Mouse (Mus musculus): Measurements from ENCODE around the gene C3. TPM values are rescaled to one million over a fixed set of nuclear protein-coding genes. Genes with fewer than 3 reads are reported as not detected.

Gene C3
- polyA plus RNA-seq, 1 experiment from 2014 or later, result 369 TPM

GRCm38 (mm10) chr17:57234254-57234928 is 6.5 kb upstream of the C3 start:
- peak overlapping the region; percentile 67 for H3K27ac ChIP-seq (replicated peaks)
- H3K9ac ChIP-seq, result no peak overlapping the region; the same call in 1 of the 2 replicates

GRCm38 (mm10) chr17:57233038-57233437 is 5.1 kb upstream of the C3 start:
- peak; percentile 70 for ATAC-seq (ENCODE audit: insufficient read depth)
- 51% methylated on average over 7 of the region's 7 CpGs for WGBS (ENCODE audit: insufficient replicate concordance)
- Histone ChIP-seq H3K27ac (replicated peaks) (peak overlapping the region; percentile 67), H3K4me2 (peak overlapping the region; percentile 23; the same call in 1 of the 2 replicates), H3K9ac (no peak overlapping the region), H3K36me3 (replicated peaks) (peaks cover 37% of the 10 kb centered on the region), H3K4me1 (replicated peaks) (peaks cover 27% of the 10 kb centered on the region), H3K27me3 (no peaks in the 10 kb centered on the region), H3K4me3 (replicated peaks) (peak overlapping the region; percentile 49), H3K9me3 (replicated peaks) (no peaks in the 10 kb centered on the region)

More at GRCm38 (mm10) chr17:57234254-57234928, 6.5 kb upstream of the C3 start:
- Histone ChIP-seq H3K4me3 (replicated peaks) (peak overlapping the region; percentile 49), H3K4me2 (peak overlapping the region; percentile 51), H3K36me3 (replicated peaks) (peaks cover 41% of the 10 kb centered on the region), H3K9me3 (replicated peaks) (no peaks in the 10 kb centered on the region), H3K4me1 (replicated peaks) (peaks cover 20% of the 10 kb centered on the region), H3K27me3 (no peaks in the 10 kb centered on the region)
- 61% methylated on average over 12 of the region's 12 CpGs for WGBS (ENCODE audit: insufficient replicate concordance)
- ATAC-seq (ENCODE audit: insufficient read depth), result no peak

GRCm38 (mm10) chr17:57232200-57232599 is 4.3 kb upstream of the C3 start:
- Histone ChIP-seq H3K4me1 (replicated peaks) (peaks cover 27% of the 10 kb centered on the region), H3K9ac (no peak overlapping the region), H3K27ac (replicated peaks) (peak overlapping the region; percentile 58), H3K9me3 (replicated peaks) (no peaks in the 10 kb centered on the region), H3K4me3 (replicated peaks) (no peak overlapping the region), H3K36me3 (replicated peaks) (peaks cover 28% of the 10 kb centered on the region), H3K27me3 (no peaks in the 10 kb centered on the region), H3K4me2 (peak overlapping the region; percentile 23; the same call in 1 of the 2 replicates)
- ATAC-seq (ENCODE audit: insufficient read depth), result no peak
- 55% methylated on average over 1 of the region's 1 CpGs for WGBS (ENCODE audit: insufficient replicate concordance)

- Histone ChIP-seq H3K36me3 (replicated peaks) (peaks cover 20% of the 10 kb centered on the region), H3K4me3 (replicated peaks) (no peak overlapping the region), H3K9me3 (replicated peaks) (no peaks in the 10 kb centered on the region), H3K4me2 (peak overlapping the region; percentile 27), H3K4me1 (replicated peaks) (peaks cover 27% of the 10 kb centered on the region), H3K9ac (no peak overlapping the region), H3K27me3 (no peaks in the 10 kb centered on the region), H3K27ac (replicated peaks) (peak overlapping the region; percentile 58)
- no peak for ATAC-seq (ENCODE audit: insufficient read depth)
Observed at GRCm38 (mm10) chr17:57231321-57231771, 3.4 kb upstream of the C3 start.

GRCm38 (mm10) chr17:57230728-57231125 is 2.8 kb upstream of the C3 start:
- no peaks in the 10 kb centered on the region for H3K27me3 ChIP-seq
- peak overlapping the region; percentile 27; the same call in 1 of the 2 replicates for H3K4me2 ChIP-seq
- peaks cover 13% of the 10 kb centered on the region for H3K36me3 ChIP-seq (replicated peaks)
- peaks cover 27% of the 10 kb centered on the region for H3K4me1 ChIP-seq (replicated peaks)
- H3K27ac ChIP-seq (replicated peaks), result peak overlapping the region; percentile 33
- peak; percentile 8; the same call in 1 of the 2 replicates for ATAC-seq (ENCODE audit: insufficient read depth)
- no peak overlapping the region for H3K9ac ChIP-seq
- H3K9me3 ChIP-seq (replicated peaks), result no peaks in the 10 kb centered on the region
- WGBS (ENCODE audit: insufficient replicate concordance), result 21% methylated on average over 6 of the region's 6 CpGs
- no peak overlapping the region for H3K4me3 ChIP-seq (replicated peaks)

- peak overlapping the region; percentile 33 for H3K27ac ChIP-seq (replicated peaks)
- no peak overlapping the region for H3K4me3 ChIP-seq (replicated peaks)
- no peaks in the 10 kb centered on the region for H3K27me3 ChIP-seq
- H3K4me2 ChIP-seq, result peak overlapping the region; percentile 23; the same call in 1 of the 2 replicates
- H3K4me1 ChIP-seq (replicated peaks), result peaks cover 31% of the 10 kb centered on the region
- H3K9me3 ChIP-seq (replicated peaks), result no peaks in the 10 kb centered on the region
- 48% methylated on average over 15 of the region's 15 CpGs for WGBS (ENCODE audit: insufficient replicate concordance)
- H3K9ac ChIP-seq, result no peak overlapping the region
- peaks cover 9% of the 10 kb centered on the region; the same call in 1 of the 2 replicates for H3K36me3 ChIP-seq (replicated peaks)
- no peak for ATAC-seq (ENCODE audit: insufficient read depth)
Observed at GRCm38 (mm10) chr17:57229851-57230727, 2.2 kb upstream of the C3 start.

- H3K4me2 ChIP-seq, result no peak overlapping the region
- ATAC-seq (ENCODE audit: insufficient read depth), result no peak
- H3K27me3 ChIP-seq, result no peaks in the 10 kb centered on the region; the same call in 1 of the 2 replicates
- H3K4me1 ChIP-seq (replicated peaks), result peaks cover 43% of the 10 kb centered on the region
- H3K9me3 ChIP-seq (replicated peaks), result no peaks in the 10 kb centered on the region
- H3K4me3 ChIP-seq (replicated peaks), result no peak overlapping the region
- WGBS (ENCODE audit: insufficient replicate concordance), result 46% methylated on average over 3 of the region's 3 CpGs
- H3K27ac ChIP-seq (replicated peaks), result peak overlapping the region; percentile 61
- no peak overlapping the region for H3K9ac ChIP-seq
- peaks cover 11% of the 10 kb centered on the region; the same call in 1 of the 2 replicates for H3K36me3 ChIP-seq (replicated peaks)
Observed at GRCm38 (mm10) chr17:57228873-57229272, 937 bp upstream of the C3 start.

GRCm38 (mm10) chr17:57227468-57227867 is 468 bp downstream of the C3 start:
- H3K27me3 ChIP-seq, result no peaks in the 10 kb centered on the region; the same call in 1 of the 2 replicates
- peaks cover 53% of the 10 kb centered on the region for H3K4me1 ChIP-seq (replicated peaks)
- peak overlapping the region; percentile 52 for H3K4me2 ChIP-seq
- ATAC-seq (ENCODE audit: insufficient read depth), result no peak
- H3K27ac ChIP-seq (replicated peaks), result peak overlapping the region; percentile 61; the same call in 1 of the 2 replicates
- H3K9ac ChIP-seq, result no peak overlapping the region
- no peaks in the 10 kb centered on the region for H3K9me3 ChIP-seq (replicated peaks)
- WGBS (ENCODE audit: insufficient replicate concordance), result 61% methylated on average over 2 of the region's 2 CpGs
- H3K4me3 ChIP-seq (replicated peaks), result peak overlapping the region; percentile 49
- peaks cover 11% of the 10 kb centered on the region; the same call in 1 of the 2 replicates for H3K36me3 ChIP-seq (replicated peaks)

- Histone ChIP-seq H3K36me3 (replicated peaks) (peaks cover 29% of the 10 kb centered on the region), H3K4me3 (replicated peaks) (no peak overlapping the region), H3K27me3 (no peaks in the 10 kb centered on the region; the same call in 1 of the 2 replicates), H3K9me3 (replicated peaks) (no peaks in the 10 kb centered on the region), H3K4me2 (no peak overlapping the region), H3K9ac (no peak overlapping the region), H3K27ac (replicated peaks) (no peak overlapping the region), H3K4me1 (replicated peaks) (peaks cover 35% of the 10 kb centered on the region)
- 32% methylated on average over 9 of the region's 9 CpGs for WGBS (ENCODE audit: insufficient replicate concordance)
- no peak for ATAC-seq (ENCODE audit: insufficient read depth)
Observed at GRCm38 (mm10) chr17:57223313-57223712, 4.6 kb downstream of the C3 start.

GRCm38 (mm10) chr17:57221911-57222310 is 6.0 kb downstream of the C3 start:
- Histone ChIP-seq H3K36me3 (replicated peaks) (peaks cover 36% of the 10 kb centered on the region), H3K27me3 (no peaks in the 10 kb centered on the region; the same call in 1 of the 2 replicates), H3K9me3 (replicated peaks) (no peaks in the 10 kb centered on the region), H3K4me3 (replicated peaks) (no peak overlapping the region), H3K4me2 (no peak overlapping the region), H3K9ac (no peak overlapping the region), H3K27ac (replicated peaks) (no peak overlapping the region), H3K4me1 (replicated peaks) (peaks cover 35% of the 10 kb centered on the region)
- WGBS (ENCODE audit: insufficient replicate concordance), result 46% methylated on average over 4 of the region's 4 CpGs
- no peak for ATAC-seq (ENCODE audit: insufficient read depth)

GRCm38 (mm10) chr17:57219884-57220207 is 8.1 kb downstream of the C3 start:
- Histone ChIP-seq H3K4me1 (replicated peaks) (peaks cover 29% of the 10 kb centered on the region), H3K36me3 (replicated peaks) (peaks cover 34% of the 10 kb centered on the region), H3K9ac (no peak overlapping the region), H3K27me3 (no peaks in the 10 kb centered on the region; the same call in 1 of the 2 replicates), H3K9me3 (replicated peaks) (no peaks in the 10 kb centered on the region), H3K27ac (replicated peaks) (no peak overlapping the region), H3K4me2 (no peak overlapping the region), H3K4me3 (replicated peaks) (no peak overlapping the region)
- no peak for ATAC-seq (ENCODE audit: insufficient read depth)
- WGBS (ENCODE audit: insufficient replicate concordance), result 16% methylated on average over 3 of the region's 3 CpGs
